Mouse (Mus musculus): ENCODE data around the gene Pum1. TPM values are rescaled to one million over a fixed set of nuclear protein-coding genes. Genes with fewer than 3 reads are reported as not detected.

Pum1 gene
- polyA plus RNA-seq, 1 experiment from 2014 or later: 16.7 TPM

- Histone ChIP-seq H3K27ac (ENCODE audit: low read depth) (no peak overlapping the region), H3K36me3 (replicated peaks; ENCODE audit: insufficient read depth, low read length) (peaks cover 35% of the 10 kb centered on the region), H3K9ac (replicated peaks) (no peak overlapping the region), H3K4me3 (ENCODE audit: low read depth, low read length) (no peak overlapping the region), H3K9me3 (ENCODE audit: low read length) (no peaks in the 10 kb centered on the region), H3K27me3 (ENCODE audit: insufficient read depth, low read length) (no peaks in the 10 kb centered on the region), H3K4me2 (ENCODE audit: low read depth, low read length) (no peak overlapping the region), H3K4me1 (ENCODE audit: insufficient read depth) (peaks cover 31% of the 10 kb centered on the region)
- 86% methylated on average over 2 of the region's 2 CpGs for WGBS (ENCODE audit: insufficient replicate concordance)
- TF ChIP-seq EP300 (IDR thresholded peaks at IDR 0.05; ENCODE audit: low read depth) (no peak), CTCF (IDR thresholded peaks at IDR 0.05; ENCODE audit: low read depth) (no peak)
- DNase-seq: no peak
- no peak for ATAC-seq
Measured at GRCm38 (mm10) chr4:130701061-130701460, 37.9 kb downstream of the Pum1 start.

GRCm38 (mm10) chr4:130702835-130703535 is 39.9 kb downstream of the Pum1 start:
- Histone ChIP-seq H3K4me3 (ENCODE audit: low read depth, low read length) (no peak overlapping the region), H3K9me3 (ENCODE audit: low read length) (no peaks in the 10 kb centered on the region), H3K4me2 (ENCODE audit: low read depth, low read length) (no peak overlapping the region), H3K27ac (ENCODE audit: low read depth) (no peak overlapping the region), H3K4me1 (ENCODE audit: insufficient read depth) (peaks cover 41% of the 10 kb centered on the region), H3K27me3 (ENCODE audit: insufficient read depth, low read length) (no peaks in the 10 kb centered on the region), H3K36me3 (replicated peaks; ENCODE audit: insufficient read depth, low read length) (peaks cover 43% of the 10 kb centered on the region), H3K9ac (replicated peaks) (no peak overlapping the region)
- no peak for DNase-seq
- WGBS (ENCODE audit: insufficient replicate concordance): 80% methylated on average over 3 of the region's 3 CpGs
- no peak for TF ChIP-seq CTCF (IDR thresholded peaks at IDR 0.05; ENCODE audit: low read depth)
- no peak for TF ChIP-seq EP300 (IDR thresholded peaks at IDR 0.05; ENCODE audit: low read depth)
- no peak for ATAC-seq

- DNase-seq (no peak), ATAC-seq (no peak)
- no peak overlapping the region for H3K4me2 ChIP-seq (ENCODE audit: low read depth, low read length)
- H3K9ac ChIP-seq (replicated peaks): no peak overlapping the region
- WGBS (ENCODE audit: insufficient replicate concordance): 97% methylated on average over 3 of the region's 3 CpGs
- H3K27ac ChIP-seq (ENCODE audit: low read depth): no peak overlapping the region
- H3K36me3 ChIP-seq (replicated peaks; ENCODE audit: insufficient read depth, low read length): peaks cover 44% of the 10 kb centered on the region
- H3K27me3 ChIP-seq (ENCODE audit: insufficient read depth, low read length): no peaks in the 10 kb centered on the region
- TF ChIP-seq CTCF (IDR thresholded peaks at IDR 0.05; ENCODE audit: low read depth) (no peak), EP300 (IDR thresholded peaks at IDR 0.05; ENCODE audit: low read depth) (no peak)
- H3K4me3 ChIP-seq (ENCODE audit: low read depth, low read length): no peak overlapping the region
- H3K9me3 ChIP-seq (ENCODE audit: low read length): no peaks in the 10 kb centered on the region
- H3K4me1 ChIP-seq (ENCODE audit: insufficient read depth): peaks cover 47% of the 10 kb centered on the region
Measured at GRCm38 (mm10) chr4:130703601-130704000, 40.5 kb downstream of the Pum1 start.

- H3K9ac ChIP-seq (replicated peaks): no peak overlapping the region
- H3K36me3 ChIP-seq (replicated peaks; ENCODE audit: insufficient read depth, low read length): peaks cover 53% of the 10 kb centered on the region
- no peak for DNase-seq
- no peak for ATAC-seq
- peaks cover 53% of the 10 kb centered on the region for H3K4me1 ChIP-seq (ENCODE audit: insufficient read depth)
- WGBS (ENCODE audit: insufficient replicate concordance): 87% methylated on average over 4 of the region's 4 CpGs
- no peaks in the 10 kb centered on the region for H3K27me3 ChIP-seq (ENCODE audit: insufficient read depth, low read length)
- H3K27ac ChIP-seq (ENCODE audit: low read depth): 0 out of 2 replicates have a peak overlapping the region, but pooled peaks have one; percentile 9
- no peaks in the 10 kb centered on the region for H3K9me3 ChIP-seq (ENCODE audit: low read length)
- H3K4me2 ChIP-seq (ENCODE audit: low read depth, low read length): no peak overlapping the region
- H3K4me3 ChIP-seq (ENCODE audit: low read depth, low read length): no peak overlapping the region
- TF ChIP-seq EP300 (IDR thresholded peaks at IDR 0.05; ENCODE audit: low read depth): no peak
- TF ChIP-seq CTCF (IDR thresholded peaks at IDR 0.05; ENCODE audit: low read depth): no peak
Measured at GRCm38 (mm10) chr4:130704615-130705014, 41.5 kb downstream of the Pum1 start.

GRCm38 (mm10) chr4:130706215-130707000 is 43.3 kb downstream of the Pum1 start:
- no peak overlapping the region for H3K4me3 ChIP-seq (ENCODE audit: low read depth, low read length)
- H3K9me3 ChIP-seq (ENCODE audit: low read length): no peaks in the 10 kb centered on the region
- H3K4me1 ChIP-seq (ENCODE audit: insufficient read depth): peaks cover 60% of the 10 kb centered on the region
- peak overlapping the region; percentile 38 for H3K4me2 ChIP-seq (ENCODE audit: low read depth, low read length)
- H3K9ac ChIP-seq (replicated peaks): no peak overlapping the region
- no peak for DNase-seq
- peak overlapping the region; percentile 74 for H3K27ac ChIP-seq (ENCODE audit: low read depth)
- no peaks in the 10 kb centered on the region for H3K27me3 ChIP-seq (ENCODE audit: insufficient read depth, low read length)
- peak; percentile 88 for ATAC-seq
- WGBS (ENCODE audit: insufficient replicate concordance): 53% methylated on average over 3 of the region's 3 CpGs
- TF ChIP-seq CTCF (IDR thresholded peaks at IDR 0.05; ENCODE audit: low read depth) (no peak), EP300 (IDR thresholded peaks at IDR 0.05; ENCODE audit: low read depth) (peak; percentile 55)
- peaks cover 46% of the 10 kb centered on the region for H3K36me3 ChIP-seq (replicated peaks; ENCODE audit: insufficient read depth, low read length)

- peaks cover 74% of the 10 kb centered on the region for H3K4me1 ChIP-seq (ENCODE audit: insufficient read depth)
- no peak overlapping the region for H3K4me3 ChIP-seq (ENCODE audit: low read depth, low read length)
- no peak overlapping the region for H3K9ac ChIP-seq (replicated peaks)
- no peak overlapping the region for H3K4me2 ChIP-seq (ENCODE audit: low read depth, low read length)
- H3K27me3 ChIP-seq (ENCODE audit: insufficient read depth, low read length): no peaks in the 10 kb centered on the region
- peaks cover 20% of the 10 kb centered on the region for H3K36me3 ChIP-seq (replicated peaks; ENCODE audit: insufficient read depth, low read length)
- WGBS (ENCODE audit: insufficient replicate concordance): 69% methylated on average over 5 of the region's 5 CpGs
- DNase-seq: no peak
- no peaks in the 10 kb centered on the region for H3K9me3 ChIP-seq (ENCODE audit: low read length)
- ATAC-seq: no peak
- TF ChIP-seq EP300 (IDR thresholded peaks at IDR 0.05; ENCODE audit: low read depth): no peak
- no peak for TF ChIP-seq CTCF (IDR thresholded peaks at IDR 0.05; ENCODE audit: low read depth)
- H3K27ac ChIP-seq (ENCODE audit: low read depth): peak overlapping the region; percentile 58; the same call in 1 of the 2 replicates
Measured at GRCm38 (mm10) chr4:130711353-130711848, 48.3 kb downstream of the Pum1 start.
